Mouse (Mus musculus): ENCODE results near the gene Adgrg5.

Gene Adgrg5

GRCm38 (mm10) chr8:94917352-94917751 lies 6.1 kb upstream of the Adgrg5 start:
- DNase-seq (ENCODE audit: extremely low read depth, low read depth): peak; percentile 87

GRCm38 (mm10) chr8:94917851-94918495 lies 5.5 kb upstream of the Adgrg5 start, which contains the start of gene Ccdc102a:
Gene Ccdc102a, minus strand, starts transcription at chr8:94918098.
- DNase-seq (ENCODE audit: extremely low read depth, low read depth): no peak

DNA sequence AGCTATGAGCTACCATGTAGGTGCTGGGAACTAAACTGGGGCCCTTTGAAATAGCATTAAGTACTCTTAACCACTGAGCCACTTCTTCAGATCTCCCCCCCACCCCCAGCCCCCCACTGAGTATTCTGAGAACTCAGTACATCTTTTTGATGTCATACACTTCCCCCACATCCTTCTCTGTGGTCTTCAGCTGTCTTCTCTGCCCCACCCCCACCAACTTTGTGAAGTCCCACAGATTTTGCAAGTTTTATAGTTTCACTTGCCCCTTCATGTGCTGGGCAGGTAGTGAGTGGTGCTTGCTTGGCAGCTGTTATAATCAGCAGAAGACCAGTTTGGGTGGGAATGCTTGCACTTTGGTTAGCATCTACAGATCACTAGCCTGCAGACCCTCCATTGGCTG lies 4.2 kb upstream of the Adgrg5 start:
- DNase-seq (ENCODE audit: extremely low read depth, low read depth): no peak

DNA sequence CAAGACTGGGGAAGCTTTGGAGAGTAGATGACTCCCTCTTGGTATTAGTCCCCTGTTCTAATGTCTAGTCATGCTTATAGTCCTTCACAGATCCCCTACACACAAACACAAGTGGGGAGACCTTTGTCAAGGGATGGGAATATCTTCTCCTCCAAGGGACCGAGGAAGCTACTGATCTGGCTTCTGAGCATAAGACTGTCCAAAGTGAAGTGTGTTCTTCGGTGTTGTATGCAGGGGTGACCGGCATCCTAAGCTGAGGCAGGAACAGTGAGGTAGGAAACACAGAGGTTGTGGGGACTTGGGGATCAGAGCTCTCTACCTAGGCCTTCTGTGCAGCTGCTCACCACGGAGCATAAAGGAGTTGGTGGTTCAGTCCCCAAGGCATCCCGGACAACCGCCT lies 1.3 kb upstream of the Adgrg5 start:
- no peak for DNase-seq (ENCODE audit: extremely low read depth, low read depth)

DNA sequence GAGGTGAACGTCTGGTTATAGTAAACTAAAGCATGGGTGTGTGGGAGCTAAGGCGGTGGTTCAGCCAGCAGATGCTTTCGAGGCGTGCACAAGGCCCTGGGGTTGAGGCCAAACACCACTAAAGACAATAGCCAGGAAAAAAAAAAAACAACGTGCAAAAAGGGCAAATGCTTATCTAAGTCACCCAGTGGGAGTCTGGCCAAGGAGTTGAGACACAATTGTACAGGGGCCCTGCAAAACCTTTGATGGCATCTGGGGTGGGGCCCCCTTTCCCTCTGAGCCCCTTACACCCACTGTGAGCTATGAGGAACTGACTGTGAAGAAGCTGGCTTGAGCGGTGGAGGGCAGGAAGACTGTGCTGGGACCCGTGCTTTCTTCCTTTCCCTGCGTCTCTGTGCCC lies 892 bp upstream of the Adgrg5 start:
- no peak for DNase-seq (ENCODE audit: extremely low read depth, low read depth)

DNA sequence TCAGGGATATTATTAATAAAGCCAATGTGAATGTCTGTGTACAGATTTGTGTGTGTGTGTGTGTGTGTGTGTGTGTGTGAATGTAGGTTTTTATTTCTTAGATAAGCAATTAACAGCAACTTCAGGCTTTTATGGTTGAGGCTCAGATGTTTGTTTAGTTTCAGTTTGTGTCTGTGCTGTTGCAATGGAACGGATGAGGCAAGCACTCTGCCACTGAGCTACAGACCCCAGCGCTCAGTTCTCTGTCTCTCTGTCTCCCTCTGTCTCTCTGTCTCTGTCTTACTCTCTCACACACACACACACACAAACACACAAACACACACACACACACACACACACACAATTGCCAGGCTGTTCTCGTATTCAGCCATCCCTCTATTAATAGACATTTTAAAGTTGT lies 4.7 kb downstream of the Adgrg5 start:
- no peak for DNase-seq (ENCODE audit: extremely low read depth, low read depth)

- no peak for DNase-seq (ENCODE audit: extremely low read depth, low read depth)
These were observed 10.4 kb downstream of the Adgrg5 start for GRCm38 (mm10) chr8:94933918-94934317.

DNA sequence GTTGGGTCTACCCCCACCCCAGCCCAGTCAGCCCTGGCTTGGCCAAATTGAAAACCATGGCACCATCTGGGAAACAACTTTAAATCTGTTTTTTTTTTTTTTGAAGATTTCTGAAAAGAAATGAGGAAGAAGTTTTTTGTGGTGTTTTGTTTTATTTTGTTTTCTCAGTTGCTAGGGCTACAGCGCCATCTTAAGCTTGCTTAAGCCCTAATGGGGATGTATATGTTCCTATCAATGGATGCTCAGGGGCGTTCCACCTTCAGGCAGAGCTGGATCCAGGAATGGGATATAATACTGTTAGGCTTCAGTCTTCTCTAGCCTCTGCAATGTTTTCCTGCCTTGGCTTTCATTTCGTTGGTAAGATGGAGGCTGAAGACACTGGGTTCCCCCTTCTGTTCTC lies 11.7 kb downstream of the Adgrg5 start:
- no peak for DNase-seq (ENCODE audit: extremely low read depth, low read depth)

DNA sequence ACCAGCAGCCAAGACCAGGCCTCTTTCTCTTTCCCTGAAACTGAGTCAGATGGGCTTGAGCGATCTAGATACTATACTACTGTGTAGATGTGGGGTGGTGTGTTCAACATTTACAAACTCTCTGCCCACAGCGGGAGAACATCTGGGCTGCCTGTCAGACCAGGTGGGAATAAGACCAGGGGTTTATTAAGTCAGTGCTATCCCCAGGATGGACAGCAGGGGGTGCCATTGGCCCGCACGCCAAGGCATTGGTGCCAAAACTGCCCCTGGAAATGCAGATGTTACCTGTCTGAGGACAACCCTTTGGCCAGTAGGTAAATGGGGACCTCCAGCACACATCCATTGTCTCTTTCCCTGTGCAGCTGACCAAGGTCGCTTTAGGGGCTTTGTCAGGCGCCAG lies 19.1 kb downstream of the Adgrg5 start:
- no peak for DNase-seq (ENCODE audit: extremely low read depth, low read depth)

DNA sequence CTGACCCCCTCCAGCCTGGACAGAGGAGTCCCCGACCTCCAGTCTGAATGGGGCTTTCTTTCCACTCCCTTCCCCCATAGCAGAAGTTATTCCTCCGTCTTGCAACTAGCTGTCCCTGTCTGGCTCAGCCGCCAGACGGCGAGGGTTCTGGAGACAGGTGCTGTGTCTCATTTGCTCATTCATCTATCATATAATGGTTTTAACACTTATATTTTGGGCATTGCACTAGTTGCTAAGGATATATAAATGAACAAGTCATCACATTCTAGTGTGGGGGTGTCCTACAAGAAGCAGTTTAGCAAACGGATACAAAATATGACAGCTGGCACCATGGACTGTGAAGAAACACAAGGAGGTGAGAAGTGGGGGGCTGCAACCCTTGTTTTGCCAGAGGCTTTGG lies 21.7 kb downstream of the Adgrg5 start:
- DNase-seq (ENCODE audit: extremely low read depth, low read depth): no peak

- no peak for DNase-seq (ENCODE audit: extremely low read depth, low read depth)
These were observed 24.9 kb downstream of the Adgrg5 start for GRCm38 (mm10) chr8:94948421-94948820.

DNA sequence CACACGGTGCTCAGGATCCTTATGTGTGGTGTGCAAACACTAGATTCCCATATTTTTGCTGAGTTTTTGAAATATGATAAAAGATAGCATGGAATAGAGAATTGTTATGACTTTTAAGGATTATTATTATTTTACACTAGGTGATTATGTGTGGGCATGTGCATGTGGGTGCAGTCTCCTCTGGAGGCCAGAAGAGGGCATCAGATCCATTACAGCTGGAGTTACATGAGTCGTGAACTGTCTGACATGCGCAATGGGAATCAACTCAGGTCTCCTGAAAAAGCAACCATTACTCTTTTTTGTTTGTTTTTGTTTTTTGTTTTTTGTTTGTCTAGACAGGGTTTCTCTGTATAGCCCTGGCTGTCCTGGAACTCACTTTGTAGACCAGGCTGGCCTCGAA lies 25.5 kb downstream of the Adgrg5 start:
- no peak for DNase-seq (ENCODE audit: extremely low read depth, low read depth)

- no peak for DNase-seq (ENCODE audit: extremely low read depth, low read depth)
These were observed 26.6 kb downstream of the Adgrg5 start for GRCm38 (mm10) chr8:94950046-94950445.

- DNase-seq (ENCODE audit: extremely low read depth, low read depth): no peak
These were observed 27.0 kb downstream of the Adgrg5 start for GRCm38 (mm10) chr8:94950458-94950857.

- DNase-seq (ENCODE audit: extremely low read depth, low read depth): no peak
These were observed 28.6 kb downstream of the Adgrg5 start for GRCm38 (mm10) chr8:94952086-94952485.

DNA sequence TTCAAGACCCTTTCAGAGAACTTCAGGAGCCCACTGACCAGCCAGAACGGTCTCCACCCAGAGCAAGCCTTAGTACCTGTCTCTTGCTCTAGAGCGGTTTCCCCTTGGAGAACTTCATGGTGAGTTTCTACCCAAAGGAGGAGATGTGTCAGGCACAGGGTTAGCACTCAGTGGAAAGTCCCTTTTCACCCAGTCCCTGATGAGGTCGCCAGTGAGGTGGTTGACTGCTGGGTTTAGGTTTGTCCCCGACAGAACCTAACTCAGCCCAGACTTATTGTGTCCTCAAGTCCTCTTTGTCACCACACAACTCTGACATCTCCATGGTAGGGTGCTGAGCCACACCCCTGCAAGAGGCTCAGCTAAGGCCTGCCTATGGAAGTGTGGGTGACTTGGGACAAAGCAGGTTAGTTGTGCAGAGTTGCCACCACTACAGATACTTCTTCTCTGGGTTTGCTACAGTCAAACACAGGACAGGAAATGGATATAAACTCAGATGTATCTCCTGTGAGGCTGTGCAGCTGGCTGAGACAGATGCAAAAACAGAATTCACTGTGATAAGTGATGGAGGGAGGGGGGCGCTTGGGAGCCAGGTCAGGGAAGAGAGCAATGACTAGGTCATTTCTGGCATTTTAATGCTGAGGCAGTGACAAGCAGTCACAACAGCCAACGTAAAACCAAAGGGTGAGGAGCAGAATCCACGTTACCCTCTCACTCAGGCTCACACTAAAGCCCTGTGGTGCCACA lies 30.3 kb downstream of the Adgrg5 start:
- DNase-seq (ENCODE audit: extremely low read depth, low read depth): no peak

DNA sequence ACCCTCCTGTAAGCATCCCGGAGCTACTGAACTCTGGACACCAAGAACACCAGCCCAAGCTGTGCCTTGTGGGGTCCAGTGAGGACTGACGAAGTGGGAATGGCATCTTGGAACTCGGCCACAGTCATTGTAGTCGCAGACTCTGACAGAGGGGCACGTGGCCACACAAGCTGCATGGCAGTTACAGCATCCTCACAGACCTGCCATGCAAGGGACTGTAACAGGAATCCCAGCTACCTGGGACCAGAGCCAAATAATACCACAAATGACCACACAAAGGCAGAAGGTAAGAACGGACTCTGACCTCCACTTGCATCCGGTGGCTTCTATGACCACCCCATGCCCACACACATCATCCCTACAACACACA lies 30.9 kb downstream of the Adgrg5 start:
- no peak for DNase-seq (ENCODE audit: extremely low read depth, low read depth)

DNA sequence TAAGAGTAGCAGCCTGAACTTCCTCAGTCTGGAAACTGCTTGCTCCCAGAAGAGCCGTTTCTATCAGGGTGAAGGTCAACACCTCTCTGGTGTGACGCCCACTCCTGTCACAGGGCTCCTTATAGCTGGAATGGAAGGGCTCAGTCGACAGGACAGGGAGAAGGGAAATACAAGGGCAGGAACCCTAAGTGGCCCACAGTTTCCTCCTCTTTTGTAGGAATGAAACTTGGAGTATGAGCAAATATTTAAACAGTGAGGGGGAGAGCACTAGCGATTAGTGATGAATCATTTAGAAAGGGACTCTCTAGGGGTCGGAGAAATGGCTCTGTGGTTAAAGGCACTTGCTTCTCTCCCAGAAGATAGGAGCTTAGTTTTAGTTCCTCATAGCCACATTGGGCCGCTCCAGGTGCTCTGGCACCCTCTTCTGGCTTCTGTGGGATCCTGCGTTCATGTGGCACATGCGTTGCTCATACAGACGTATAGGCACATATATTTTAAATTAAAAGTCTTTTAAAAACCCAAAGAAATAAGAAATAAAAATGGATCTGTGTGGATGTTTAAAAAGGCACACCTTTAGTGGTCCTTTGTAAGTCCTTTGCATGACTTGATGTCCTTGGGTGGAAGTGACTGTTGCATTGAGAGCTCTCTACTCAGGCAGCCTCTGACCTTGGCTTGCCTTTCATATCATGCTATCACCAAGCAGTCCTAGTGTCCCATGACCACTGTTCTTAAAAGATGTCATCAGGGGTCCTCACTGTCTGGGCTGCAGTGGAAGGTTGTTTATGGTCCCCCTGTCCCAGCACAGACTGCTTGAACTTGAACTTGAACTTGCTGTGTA lies 31.6 kb downstream of the Adgrg5 start:
- DNase-seq (ENCODE audit: extremely low read depth, low read depth): peak; percentile 80

- no peak for DNase-seq (ENCODE audit: extremely low read depth, low read depth)
These were observed 32.6 kb downstream of the Adgrg5 start for GRCm38 (mm10) chr8:94956078-94956574.

- no peak for DNase-seq (ENCODE audit: extremely low read depth, low read depth)
These were observed 38.7 kb downstream of the Adgrg5 start for GRCm38 (mm10) chr8:94962201-94962600.

- DNase-seq (ENCODE audit: extremely low read depth, low read depth): peak; percentile 95
These were observed 41.3 kb downstream of the Adgrg5 start for GRCm38 (mm10) chr8:94964828-94965227.

GRCm38 (mm10) chr8:94966578-94966977 lies 43.1 kb downstream of the Adgrg5 start:
- DNase-seq (ENCODE audit: extremely low read depth, low read depth): no peak

Data from MEL-GATA-1-ER (cell line).